Mouse (Mus musculus) frontal cortex, postnatal 25 days (tissue): ENCODE results near the gene Nxn.

Experiments used
- DNase-seq, 2 experiments: peaks; one replicate each; pipeline ENCODE4 v3.0.0; 2022; ENCODE audit warnings: low spot score in 2 of 2

Gene Nxn

DNA sequence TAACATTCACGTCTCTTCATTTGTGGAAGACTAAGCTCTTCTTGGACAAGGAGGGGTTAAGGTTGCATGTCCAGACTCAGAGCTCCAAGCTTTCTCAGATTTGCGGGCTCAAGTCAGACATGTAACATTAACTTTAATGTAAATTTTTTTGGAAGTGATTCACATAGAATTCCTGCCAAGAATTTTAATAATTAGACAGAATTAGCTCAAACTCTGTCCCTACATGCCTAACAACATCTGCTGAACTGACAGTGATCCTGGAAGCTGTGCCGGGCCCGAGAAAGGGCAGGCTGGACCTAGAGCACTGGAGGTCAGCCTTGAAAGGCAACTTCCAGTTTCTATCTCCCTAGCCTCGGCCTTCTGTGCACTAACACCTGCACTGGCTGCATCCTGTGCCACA is 66.7 kb downstream of the Nxn start:
- no peak for DNase-seq

DNA sequence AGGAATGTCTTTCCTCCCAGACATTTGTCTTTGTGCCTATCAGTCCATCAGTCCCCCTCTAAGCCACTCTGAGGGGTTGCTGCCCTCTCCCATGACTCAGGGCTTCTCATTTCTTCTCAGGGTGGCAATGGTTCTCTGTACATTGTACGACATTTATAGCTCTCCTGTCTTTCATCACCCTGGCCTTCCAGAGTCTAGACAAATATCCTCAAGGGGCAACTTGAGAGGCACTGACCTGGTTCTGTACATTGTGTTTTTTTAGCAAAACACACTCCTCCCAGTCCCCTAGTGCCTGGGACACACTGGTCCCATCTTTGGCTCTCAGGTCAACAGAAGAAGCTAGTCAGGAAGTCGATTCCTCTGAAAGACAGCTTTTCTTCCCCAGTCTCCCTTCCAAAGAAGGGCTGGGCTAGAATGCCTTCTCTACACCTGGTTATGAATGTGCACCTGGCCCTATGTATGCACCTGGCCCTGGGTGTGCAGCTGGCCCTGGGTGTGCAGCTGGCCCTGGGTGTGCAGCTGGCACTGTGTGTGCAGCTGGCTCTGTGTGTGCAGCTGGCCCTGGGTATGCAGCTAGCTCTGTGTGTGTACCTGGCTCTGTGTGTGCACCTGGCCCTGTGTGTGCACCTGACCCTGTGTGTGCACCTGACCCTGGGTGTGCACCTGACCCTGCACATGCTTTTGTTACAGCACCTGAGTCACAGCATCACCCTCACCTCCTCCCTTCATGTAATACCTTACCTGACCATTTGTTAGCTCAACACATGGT is 70.2 kb downstream of the Nxn start:
- DNase-seq = no peak

DNA sequence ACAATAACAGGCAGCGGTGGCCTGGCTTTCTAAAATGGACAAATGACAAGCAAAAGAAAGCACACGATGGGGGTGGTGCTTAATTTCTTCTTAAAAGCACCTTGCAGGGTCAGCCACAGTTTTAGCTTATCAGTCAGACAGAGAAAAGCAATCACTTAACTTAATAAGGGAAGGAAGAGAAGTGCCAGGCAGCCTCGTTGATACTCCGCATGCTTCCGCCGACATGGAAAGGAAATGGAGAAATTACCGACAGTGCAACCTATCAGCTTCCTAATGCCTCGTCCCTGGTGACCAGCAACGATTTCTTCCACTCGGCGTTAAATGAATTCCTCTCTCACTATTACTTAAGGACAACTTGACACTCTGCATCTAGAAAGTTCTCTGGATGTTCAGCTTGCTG is 70.9 kb downstream of the Nxn start:
- DNase-seq = no peak

DNA sequence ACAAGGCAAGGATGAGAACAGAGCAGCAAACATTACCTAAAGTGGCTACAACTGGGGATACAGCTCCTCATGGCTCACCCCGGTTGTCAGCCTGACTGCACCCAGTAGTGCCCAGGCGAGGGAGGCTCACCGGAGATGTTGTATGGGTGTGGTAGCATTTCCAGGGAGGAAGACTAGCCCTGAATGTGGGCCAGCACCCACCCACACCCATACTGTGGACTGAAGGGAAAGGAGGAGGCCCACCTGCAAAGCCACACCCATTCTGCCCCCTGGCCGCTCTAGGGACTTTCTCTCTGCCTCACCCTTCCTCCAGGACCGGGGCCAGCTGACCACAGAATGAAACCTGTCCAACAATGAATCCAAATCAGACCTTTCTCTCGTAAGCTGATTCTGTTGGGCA is 72.3 kb downstream of the Nxn start:
- DNase-seq = no peak

DNA sequence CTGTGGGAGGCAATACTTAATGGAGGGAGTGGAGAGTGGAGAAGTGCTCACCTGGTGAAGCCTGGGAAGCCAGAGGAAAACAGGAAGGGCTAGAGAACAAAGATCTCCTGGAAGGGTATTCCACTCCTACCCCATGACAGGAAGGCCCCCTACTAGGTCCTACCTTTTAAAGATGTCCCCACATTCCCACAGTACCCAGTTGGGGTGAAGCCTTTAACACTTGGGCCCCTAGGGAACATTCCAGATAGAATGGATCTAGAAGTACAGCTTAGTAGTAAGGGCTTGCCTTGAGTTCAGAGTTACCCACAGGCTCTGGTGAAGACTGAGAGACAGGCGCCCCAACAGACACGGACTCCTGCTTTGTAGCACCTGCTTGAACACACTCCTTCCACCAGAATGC is 72.9 kb downstream of the Nxn start:
- DNase-seq = no peak

DNA sequence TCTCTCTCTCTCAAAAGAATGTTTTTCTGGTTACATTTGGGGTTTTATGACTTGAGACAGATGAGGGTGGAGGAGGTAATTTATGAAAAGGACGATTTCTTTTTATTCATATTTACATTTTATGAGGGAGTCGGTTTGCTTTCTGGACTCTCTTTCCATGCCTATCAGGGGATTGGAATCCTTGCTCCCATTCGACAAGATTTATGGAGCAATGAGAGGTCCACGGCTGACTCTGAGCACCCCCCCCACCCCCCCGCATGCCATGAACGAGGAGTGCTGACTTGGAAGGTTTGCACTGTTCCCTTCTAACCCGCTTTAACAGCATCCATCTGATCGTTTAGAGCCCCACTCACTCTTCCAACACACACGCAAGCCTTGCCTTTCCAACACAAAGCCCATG is 74.1 kb downstream of the Nxn start:
- DNase-seq = no peak

DNA sequence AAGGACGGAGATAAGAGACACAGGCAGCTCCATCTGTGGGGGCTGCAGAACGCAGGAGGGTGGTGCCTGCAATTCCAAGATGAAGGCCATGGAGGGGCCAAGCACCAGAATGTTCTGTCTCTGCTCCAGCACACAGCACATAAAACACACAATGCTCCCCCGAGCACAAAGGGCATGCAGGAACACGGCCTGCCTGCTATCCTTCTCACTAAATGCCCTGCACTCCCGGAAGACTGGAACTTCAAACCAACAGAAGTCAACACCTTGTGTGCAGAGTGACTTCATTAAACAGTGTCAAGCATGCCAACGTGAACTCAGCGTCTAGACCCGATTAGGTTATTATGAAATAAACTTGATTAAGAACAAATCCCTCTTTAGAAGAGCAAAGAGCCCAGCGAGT is 74.7 kb downstream of the Nxn start:
- no peak for DNase-seq

DNA sequence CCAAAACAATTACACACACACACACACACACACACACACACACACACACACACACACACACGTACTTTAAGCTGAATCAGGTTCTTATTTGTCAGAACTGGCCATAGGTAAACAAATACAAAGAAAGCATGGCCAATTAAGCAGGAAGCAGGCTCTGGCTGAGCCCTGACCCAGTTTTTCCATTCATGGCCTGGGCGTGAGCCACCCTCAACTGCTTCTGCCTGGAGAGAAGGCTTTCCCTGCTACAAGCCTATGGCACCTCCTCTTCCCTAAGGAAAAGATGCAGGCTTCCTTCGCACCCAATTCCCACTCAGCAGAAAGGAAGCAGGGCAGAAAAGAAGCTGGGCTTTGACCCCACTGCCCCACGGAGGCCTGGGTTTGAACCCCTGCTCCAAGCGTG is 76.0 kb downstream of the Nxn start:
- DNase-seq = no peak

DNA sequence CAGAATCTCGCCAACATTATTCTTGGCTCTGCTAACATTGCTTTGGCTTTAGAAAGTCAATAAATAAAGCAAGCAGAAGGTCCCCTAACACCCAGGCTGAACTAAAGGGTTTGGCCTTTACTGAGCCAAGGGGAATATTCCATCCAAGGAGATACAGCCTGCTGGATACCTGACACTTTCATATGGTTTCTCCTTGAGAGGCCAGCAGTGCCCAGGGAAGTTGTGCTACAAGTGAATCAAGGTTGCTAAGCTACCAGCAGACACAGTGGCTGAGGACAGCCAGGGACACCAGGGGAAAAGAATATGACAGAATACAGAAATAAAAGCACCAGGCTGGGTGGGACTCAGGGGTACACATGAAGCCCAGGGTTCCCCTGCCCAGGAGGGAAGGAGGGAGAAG is 76.9 kb downstream of the Nxn start:
- DNase-seq = no peak

DNA sequence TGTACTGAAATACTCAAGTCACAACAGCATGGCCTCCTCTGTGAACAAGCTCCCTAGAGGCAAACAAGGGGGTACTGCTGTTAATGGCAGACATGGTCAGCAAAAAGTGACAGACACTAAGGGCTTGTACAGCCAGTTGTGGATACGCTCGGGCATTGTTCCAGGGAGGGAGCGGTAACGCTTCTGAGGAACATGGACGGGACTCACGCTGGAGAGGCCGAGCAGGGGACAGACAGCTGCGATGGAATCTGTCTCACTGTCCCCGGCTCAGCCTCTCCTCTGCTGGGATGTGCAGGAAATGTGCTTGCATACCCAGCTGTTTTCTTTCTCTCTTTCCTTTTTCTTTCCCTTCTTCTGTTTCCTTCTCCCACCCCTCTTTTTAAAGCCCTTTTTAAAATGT is 78.5 kb downstream of the Nxn start:
- no peak for DNase-seq

DNA sequence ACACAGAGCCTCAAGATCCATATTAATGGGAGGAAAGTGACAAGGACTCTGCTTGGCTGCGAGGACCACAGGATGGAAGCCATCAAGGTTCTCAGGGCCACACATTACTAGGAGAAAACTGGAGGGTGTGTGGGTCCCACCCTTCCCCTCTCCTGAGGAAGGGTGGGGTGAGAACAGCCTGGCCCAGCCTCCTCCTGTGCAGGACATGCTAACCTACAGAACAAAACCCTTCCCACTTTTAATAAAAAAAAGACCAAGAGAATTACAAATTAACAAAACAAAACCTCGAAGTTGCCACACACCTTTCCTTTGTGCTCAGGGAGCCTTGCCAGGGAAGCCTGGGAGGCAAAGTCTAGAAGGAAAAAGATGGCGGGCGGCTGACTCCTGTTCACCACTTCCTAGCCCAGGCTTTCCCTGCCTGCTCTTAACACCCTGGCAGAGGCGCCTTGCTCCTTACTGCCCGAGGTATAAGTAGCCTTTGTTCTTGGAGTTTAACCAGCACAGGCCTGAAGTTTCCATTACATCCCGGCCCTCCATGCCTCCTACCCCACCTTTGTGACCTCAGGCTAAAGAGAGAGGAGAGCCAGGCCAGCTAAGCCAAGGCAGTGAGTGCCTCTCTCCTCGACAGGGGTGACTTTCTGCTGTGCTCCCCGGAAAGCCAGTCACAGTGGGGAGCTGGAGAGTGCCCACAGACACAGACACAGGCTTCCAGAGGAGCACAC is 79.1 kb downstream of the Nxn start:
- no peak for DNase-seq

DNA sequence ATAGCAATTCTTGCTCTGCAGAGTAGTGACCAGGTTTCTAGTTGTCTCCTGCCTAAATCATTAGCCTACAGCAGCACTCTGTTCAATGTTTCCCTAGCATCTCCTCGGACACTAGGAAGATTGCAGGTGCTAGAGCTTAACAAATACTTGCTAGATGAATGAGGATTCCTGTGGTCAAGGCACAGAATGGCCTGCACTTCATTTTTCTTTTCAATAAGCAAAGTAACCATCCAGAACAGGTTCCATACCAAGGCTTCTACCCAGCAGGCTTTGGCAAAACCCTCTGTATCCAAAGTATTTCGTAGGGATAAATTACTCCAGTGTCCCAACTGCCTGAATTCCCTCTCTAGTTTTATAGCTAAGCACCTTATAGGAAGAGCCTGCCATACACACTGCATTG is 81.0 kb downstream of the Nxn start:
- DNase-seq = no peak

DNA sequence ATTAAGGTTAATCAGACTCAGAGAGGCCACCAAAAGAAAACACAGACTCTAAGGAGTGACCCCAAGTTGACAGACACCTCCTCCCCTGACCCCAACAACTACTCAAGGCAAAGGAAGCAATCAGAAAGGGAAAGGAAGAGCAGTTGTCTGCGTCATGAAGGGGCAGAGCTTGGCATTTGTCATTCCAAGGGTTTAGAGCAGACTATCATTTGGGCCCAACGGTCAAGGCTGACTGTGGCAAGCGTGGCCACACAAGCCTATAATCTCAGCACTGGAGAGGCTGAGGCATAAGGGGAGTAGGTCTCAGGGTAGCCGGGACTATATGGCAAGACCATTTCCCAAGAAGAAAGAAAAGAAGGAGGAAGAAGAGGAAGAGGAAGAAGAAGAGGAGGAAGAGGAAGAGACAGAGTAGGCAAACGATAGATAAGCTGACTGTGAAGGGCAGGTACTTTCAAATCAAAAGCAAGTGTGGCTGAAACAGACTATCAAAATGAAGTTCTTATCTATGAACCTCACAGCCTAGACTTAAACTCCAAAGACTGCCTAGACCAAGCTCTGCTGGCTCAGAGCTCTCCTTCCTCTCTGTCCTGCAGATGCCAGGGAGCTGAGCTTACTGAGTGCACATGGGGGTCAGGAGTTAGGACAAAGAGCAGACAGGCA is 83.0 kb downstream of the Nxn start:
- no peak for DNase-seq

DNA sequence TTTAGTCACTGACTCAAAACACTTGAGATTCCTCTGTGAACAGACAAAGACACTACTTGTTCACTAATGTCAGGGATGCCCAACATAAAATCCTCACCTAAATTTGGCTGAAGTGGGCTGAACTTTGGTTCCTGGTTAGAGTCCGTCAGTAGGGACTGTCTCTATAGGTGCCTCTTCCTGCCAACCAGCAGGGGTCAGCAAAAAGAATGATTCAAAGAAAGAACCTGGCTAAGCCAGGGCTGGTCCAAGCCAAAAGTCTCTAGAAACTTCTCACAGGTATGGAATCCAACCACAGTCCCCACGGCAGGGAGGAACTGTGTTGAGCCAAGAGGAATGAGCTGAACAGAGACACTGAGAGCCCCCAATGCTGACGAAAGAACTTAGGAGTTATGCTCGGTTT is 84.2 kb downstream of the Nxn start:
- no peak for DNase-seq

DNA sequence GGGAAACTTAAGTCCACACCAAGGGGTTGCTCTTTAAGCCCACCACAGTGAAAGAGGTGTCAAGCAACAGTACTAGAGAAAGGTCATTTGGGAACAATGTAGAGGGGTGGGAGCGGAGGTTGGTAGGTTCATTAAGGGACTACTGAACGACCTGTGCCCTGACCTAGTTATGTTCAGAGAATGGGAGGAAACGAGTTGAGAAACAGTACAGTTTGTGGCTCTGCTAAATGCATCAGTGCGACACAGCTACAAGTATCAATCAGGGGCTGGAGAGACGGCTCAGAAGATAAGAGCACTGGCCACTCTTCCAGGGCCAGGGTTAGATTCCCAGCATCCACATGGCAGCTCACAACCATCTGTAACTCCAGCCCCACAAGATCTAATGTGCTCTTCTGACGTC is 84.8 kb downstream of the Nxn start:
- no peak for DNase-seq

DNA sequence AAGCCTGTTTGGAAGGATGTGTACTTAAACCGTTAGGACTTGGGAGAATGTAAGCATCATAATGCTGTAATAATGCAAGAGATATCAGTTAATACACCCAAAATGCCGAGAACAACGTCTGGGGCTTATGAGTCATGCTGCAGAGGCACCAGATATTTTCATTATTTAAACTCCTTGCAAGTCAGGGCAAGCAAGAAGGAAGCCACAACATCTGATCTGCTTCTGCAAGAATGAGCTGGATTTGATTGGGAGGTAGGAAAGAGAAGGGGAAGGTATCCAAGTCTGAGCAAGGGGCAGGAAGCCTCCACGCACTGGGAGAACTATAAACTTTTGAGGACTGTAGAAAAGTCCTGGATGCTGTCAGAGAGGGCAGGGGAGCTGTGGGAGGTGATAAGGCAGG is 86.1 kb downstream of the Nxn start:
- no peak for DNase-seq

DNA sequence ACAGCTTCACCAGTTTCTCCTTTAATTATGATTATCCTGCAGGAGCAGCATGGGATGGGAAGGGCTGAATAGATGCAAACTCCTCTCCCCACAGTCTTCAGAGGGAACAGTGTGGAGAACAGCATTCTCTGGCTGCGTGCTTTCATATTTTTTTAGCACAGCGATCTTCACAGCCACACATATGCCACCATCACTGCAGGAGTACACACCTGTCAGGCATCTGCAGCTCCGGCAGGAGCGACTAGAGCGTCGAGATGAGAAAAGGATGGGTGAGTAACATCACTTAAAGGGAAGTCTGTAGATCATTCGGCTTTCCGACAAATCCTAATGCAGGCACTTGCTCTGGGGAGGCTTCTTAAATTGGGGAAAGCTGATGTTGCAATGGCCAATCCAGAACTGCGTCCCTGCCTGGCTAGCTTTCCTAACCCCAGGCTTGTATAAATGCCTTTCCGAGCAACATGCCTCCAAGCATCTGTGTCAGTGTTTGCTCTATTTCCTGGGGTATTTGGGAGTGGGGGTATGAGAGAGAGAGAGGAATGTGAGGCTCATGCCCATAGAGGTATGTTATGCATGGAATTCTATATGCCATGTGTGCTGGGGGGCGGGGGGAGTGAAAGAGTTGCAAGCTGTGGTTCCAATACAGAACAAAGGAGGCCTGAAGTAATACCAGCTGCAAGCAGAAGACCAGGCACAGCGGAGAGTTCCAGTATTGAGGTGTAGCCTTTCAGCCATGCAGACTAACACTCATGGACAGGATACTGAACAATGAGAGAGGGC is 87.5 kb downstream of the Nxn start:
- no peak for DNase-seq

DNA sequence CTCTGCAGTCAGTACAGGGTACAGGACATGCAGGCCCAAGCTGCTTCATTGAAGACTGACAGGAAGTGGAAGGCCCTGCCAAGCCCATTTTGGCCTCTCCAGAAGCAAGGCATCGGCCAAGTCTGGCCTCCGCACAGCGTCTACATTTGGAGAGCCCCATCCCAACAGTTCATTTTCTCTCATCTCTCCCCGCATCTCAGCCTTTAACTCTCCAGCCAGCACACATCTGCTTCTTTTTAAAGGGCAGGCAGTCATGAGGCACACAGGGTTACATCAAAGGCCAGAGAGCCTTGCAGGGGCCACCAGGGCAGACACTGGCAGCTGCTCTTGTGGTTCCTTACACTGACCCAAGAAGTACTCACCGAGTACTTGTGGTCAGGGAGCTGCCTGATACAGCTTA is 89.1 kb downstream of the Nxn start:
- no peak for DNase-seq

DNA sequence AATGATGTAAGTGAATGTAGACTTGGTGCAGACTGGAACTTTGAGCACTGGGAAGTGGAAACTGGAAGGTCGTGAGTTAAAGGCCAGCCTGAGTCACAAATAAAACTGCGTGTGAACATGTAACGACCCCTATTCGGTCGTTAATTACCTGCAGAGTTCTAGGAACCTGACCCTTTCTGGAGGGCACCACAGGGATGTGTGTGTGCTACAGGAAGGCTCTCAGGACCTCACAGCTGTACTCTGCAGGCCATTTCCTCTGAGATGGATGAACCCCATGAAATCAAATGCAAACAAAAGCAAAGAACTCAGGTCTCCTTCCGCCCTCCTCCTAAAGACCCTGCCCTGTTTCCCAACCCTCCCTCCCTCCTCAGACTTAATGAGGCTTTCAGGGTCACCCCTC is 89.9 kb downstream of the Nxn start:
- DNase-seq = no peak

DNA sequence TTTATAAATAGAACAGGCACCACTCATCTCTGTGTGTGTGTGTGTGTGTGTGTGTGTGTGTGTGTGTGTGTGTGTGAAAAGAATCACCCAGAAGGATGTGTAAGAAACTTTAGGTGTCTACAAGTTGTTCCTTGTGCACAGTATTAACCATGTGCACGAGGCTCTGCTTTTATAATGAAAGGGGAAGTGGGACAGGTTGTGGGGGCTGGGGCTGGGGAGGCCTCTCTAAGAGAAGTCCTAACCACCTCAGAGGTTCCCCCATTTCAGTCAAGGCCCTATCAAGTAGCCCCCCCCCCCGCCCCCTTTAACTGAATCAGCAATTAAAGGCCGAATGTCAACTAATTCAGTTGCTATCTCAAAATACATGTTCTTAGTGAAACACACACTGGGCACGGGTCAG is 92.2 kb downstream of the Nxn start:
- no peak for DNase-seq

DNA sequence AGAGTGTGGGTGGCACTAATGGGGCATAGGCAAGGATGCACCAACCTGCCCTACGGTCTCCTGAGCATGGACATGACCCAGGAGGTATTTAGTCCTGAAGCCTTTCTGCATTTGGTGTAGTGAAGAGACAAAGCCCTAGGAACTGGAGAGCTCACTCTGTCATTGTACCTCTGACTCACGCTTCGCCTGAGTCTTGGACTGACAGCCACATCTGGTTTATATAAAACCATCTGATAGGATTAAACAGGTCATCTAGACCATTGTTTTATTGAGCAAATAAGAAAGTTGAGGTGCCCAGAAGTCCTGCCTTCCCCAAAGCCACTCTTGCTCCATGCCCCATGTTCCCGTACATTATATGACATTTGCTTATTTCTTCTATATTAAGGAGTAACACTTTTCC is 93.4 kb downstream of the Nxn start:
- DNase-seq = no peak

DNA sequence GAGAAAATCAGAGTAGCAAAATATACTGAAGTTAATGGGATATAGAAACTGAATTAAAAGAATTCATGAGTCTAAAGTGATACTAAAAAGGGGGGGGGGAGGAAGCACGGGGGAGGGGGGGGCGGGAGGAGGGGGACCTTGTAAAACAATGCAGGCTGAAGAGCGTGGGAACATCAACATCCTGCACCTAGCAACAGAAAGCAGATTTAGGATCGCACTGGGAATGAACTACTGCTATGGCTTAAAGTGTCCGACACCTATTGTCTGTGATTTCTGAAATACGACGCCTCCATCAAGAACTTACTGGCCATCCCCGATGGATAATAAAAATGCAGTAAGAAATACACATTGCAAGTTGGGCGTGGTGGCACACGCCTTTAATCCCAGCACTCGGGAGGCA is 95.6 kb downstream of the Nxn start:
- no peak for DNase-seq
